Mouse (Mus musculus) 416B (cell line): ENCODE measurements around the gene Miga1.

ENCODE experiments used
- DNase-seq: peaks from one replicate; pipeline ENCODE4 v3.0.0; 2011; ENCODE audit warnings: low read depth

Gene Miga1

GRCm38 (mm10) chr3:152245273-152245910 lies 94.8 kb downstream of the Miga1 start:
- no peak for DNase-seq

GRCm38 (mm10) chr3:152243304-152243703 lies 96.9 kb downstream of the Miga1 start:
- no peak for DNase-seq

GRCm38 (mm10) chr3:152241098-152241497 lies 99.1 kb downstream of the Miga1 start:
- no peak for DNase-seq

- DNase-seq, result no peak
Measured at GRCm38 (mm10) chr3:152239592-152239991, 100.6 kb downstream of the Miga1 start.

- DNase-seq, result peak; percentile 87
Measured at GRCm38 (mm10) chr3:152238836-152239235, 101.4 kb downstream of the Miga1 start.

- DNase-seq, result no peak
Measured at GRCm38 (mm10) chr3:152235805-152236204, 104.4 kb downstream of the Miga1 start.

GRCm38 (mm10) chr3:152235238-152235637 lies 105.0 kb downstream of the Miga1 start:
- DNase-seq, result no peak

GRCm38 (mm10) chr3:152231333-152232100 lies 108.7 kb downstream of the Miga1 start:
- no peak for DNase-seq

- DNase-seq, result no peak
Measured at GRCm38 (mm10) chr3:152229271-152229670, 110.9 kb downstream of the Miga1 start.

- no peak for DNase-seq
Measured at GRCm38 (mm10) chr3:152228843-152229242, 111.4 kb downstream of the Miga1 start.

GRCm38 (mm10) chr3:152225906-152226305 lies 114.3 kb downstream of the Miga1 start:
- DNase-seq, result no peak

- peak; percentile 32 for DNase-seq
Measured at GRCm38 (mm10) chr3:152224918-152225317, 115.3 kb downstream of the Miga1 start.
